Mouse (Mus musculus) MEL (cell line): ENCODE results near the gene Slc4a8. TPM values are rescaled to one million over a fixed set of nuclear protein-coding genes. Genes with fewer than 3 reads are reported as not detected.
"Not testable (repeated sequence)": the region's sequence is repeated elsewhere in the genome, so short reads cannot be mapped to it uniquely, and the experiment has no call there.

Source experiments
- DNase-seq: peaks from one replicate; pipeline ENCODE4 v3.0.0; 2011; ENCODE audit warnings: low read depth, low spot score
- H3K27ac ChIP-seq: 2 replicates; pipeline ENCODE4 v1.5.1; 2012; ENCODE audit warnings: low read depth, mild to moderate bottlenecking, control low read depth, low read length, moderate library complexity; ENCODE audit not compliant: control insufficient read depth
- H3K27me3 ChIP-seq, 2 experiments: fragments of 150-350 bp in 1 of 2; sonication (generic) in 1 of 2; 2 replicates each; pipeline ENCODE4 v1.6.1; 2012; ENCODE audit warnings: low read length in 2 of 2, mild to moderate bottlenecking in 2 of 2, improper control_type of control experiment in 1 of 2, moderate library complexity in 1 of 2; ENCODE audit not compliant: insufficient read depth in 2 of 2, control insufficient read depth in 1 of 2
- H3K36me3 ChIP-seq, 2 experiments: 2 replicates each; pipeline ENCODE4 v1.6.1; 2012 to 2014; ENCODE audit warnings: low read length in 2 of 2, improper control_type of control experiment in 1 of 2, inconsistent platforms in 1 of 2, mild to moderate bottlenecking in 1 of 2; ENCODE audit not compliant: insufficient read depth in 2 of 2, control insufficient read depth in 1 of 2
- H3K4me1 ChIP-seq, 2 experiments: fragments of 150-350 bp in 1 of 2; sonication (generic) in 1 of 2; 2 replicates each; pipeline ENCODE4 v1.6.1; 2012; ENCODE audit warnings: low read length in 2 of 2, improper control_type of control experiment in 1 of 2, mild to moderate bottlenecking in 1 of 2; ENCODE audit not compliant: insufficient read depth in 2 of 2, control insufficient read depth in 1 of 2
- H3K4me3 ChIP-seq, 2 experiments: fragments of 150-350 bp in 1 of 2; sonication (generic) in 1 of 2; 2 replicates each; pipeline ENCODE4 v1.5.1; 2012; ENCODE audit warnings: low read depth in 2 of 2, low read length in 2 of 2, mild to moderate bottlenecking in 2 of 2, moderate library complexity in 2 of 2, control low read depth in 1 of 2, improper control_type of control experiment in 1 of 2; ENCODE audit not compliant: control insufficient read depth in 1 of 2, insufficient read depth in 1 of 2
- H3K79me2 ChIP-seq: 2 replicates; pipeline ENCODE4 v1.6.1; 2012; ENCODE audit warnings: mild to moderate bottlenecking, low read length, moderate library complexity; ENCODE audit not compliant: control insufficient read depth, poor library complexity, insufficient read depth
- H3K9ac ChIP-seq: 2 replicates; pipeline ENCODE4 v1.6.1; 2012; ENCODE audit warnings: low read depth, mild to moderate bottlenecking, control low read depth, low read length, moderate library complexity; ENCODE audit not compliant: control insufficient read depth, poor library complexity, severe bottlenecking
- H3K9me3 ChIP-seq: fragments of 150-350 bp; sonication (generic); replicated peaks from 2 replicates; pipeline ENCODE4 v1.6.1; 2012; ENCODE audit warnings: mild to moderate bottlenecking, low read length, improper control_type of control experiment, moderate library complexity; ENCODE audit not compliant: insufficient read depth
- BHLHE40 ChIP-seq: IDR thresholded peaks from 2 replicates; pipeline ENCODE4 v1.6.1; 2012; ENCODE audit warnings: low read depth, mild to moderate bottlenecking, inconsistent platforms, low read length, improper control_type of control experiment, borderline replicate concordance
- CTCF ChIP-seq, 3 experiments: IDR thresholded peaks in 2 of 3; conservative IDR thresholded peaks in 1 of 3; 2 replicates each; pipeline ENCODE4 v1.5.1; 2011 to 2012; ENCODE audit warnings: low read length in 3 of 3, low read depth in 2 of 3, mild to moderate bottlenecking in 2 of 3, improper control_type of control experiment in 1 of 3, inconsistent platforms in 1 of 3, mixed read lengths in 1 of 3, moderate library complexity in 1 of 3; ENCODE audit not compliant: control insufficient read depth in 1 of 3, insufficient read depth in 1 of 3, poor library complexity in 1 of 3, severe bottlenecking in 1 of 3
- GABPA ChIP-seq: IDR thresholded peaks from 2 replicates; pipeline ENCODE4 v1.6.1; 2012; ENCODE audit warnings: low read depth, mild to moderate bottlenecking, inconsistent platforms, low read length, improper control_type of control experiment, moderate library complexity
- GATA1 ChIP-seq: IDR thresholded peaks from 2 replicates; pipeline ENCODE4 v1.6.1; 2011; ENCODE audit warnings: low read depth, low read length, improper control_type of control experiment
- HCFC1 ChIP-seq: IDR thresholded peaks from 2 replicates; pipeline ENCODE4 v1.6.1; 2012; ENCODE audit warnings: low read depth, mild to moderate bottlenecking, inconsistent platforms, low read length, improper control_type of control experiment, moderate library complexity
- MAX ChIP-seq: IDR thresholded peaks from 2 replicates; pipeline ENCODE4 v1.6.1; 2011; ENCODE audit warnings: low read length, improper control_type of control experiment
- NELFE ChIP-seq: IDR thresholded peaks from 2 replicates; pipeline ENCODE4 v1.6.1; 2011; ENCODE audit warnings: low read depth, low read length, improper control_type of control experiment
- POLR2A ChIP-seq, 2 experiments: IDR thresholded peaks; 2 replicates each; pipeline ENCODE4 v1.6.1; 2011 to 2012; ENCODE audit warnings: low read length in 2 of 2, mild to moderate bottlenecking in 2 of 2, control low read depth in 1 of 2, improper control_type of control experiment in 1 of 2, low read depth in 1 of 2, moderate library complexity in 1 of 2; ENCODE audit not compliant: control insufficient read depth in 1 of 2, insufficient read depth in 1 of 2, poor library complexity in 1 of 2
- RAD21 ChIP-seq: IDR thresholded peaks from 2 replicates; pipeline ENCODE4 v1.6.1; 2011; ENCODE audit warnings: mild to moderate bottlenecking, low read depth, low read length, improper control_type of control experiment
- RCOR1 ChIP-seq: IDR thresholded peaks from 2 replicates; pipeline ENCODE4 v1.6.1; 2012; ENCODE audit warnings: low read depth, mild to moderate bottlenecking, inconsistent platforms, low read length, improper control_type of control experiment
- SMC3 ChIP-seq: IDR thresholded peaks from 2 replicates; pipeline ENCODE4 v1.6.1; 2011; ENCODE audit warnings: low read depth, low read length, improper control_type of control experiment
- TAL1 ChIP-seq: IDR thresholded peaks from 2 replicates; pipeline ENCODE4 v1.6.1; 2012; ENCODE audit warnings: mild to moderate bottlenecking, inconsistent platforms, low read length, moderate library complexity, mixed read lengths
- TCF12 ChIP-seq: IDR thresholded peaks from 2 replicates; pipeline ENCODE4 v1.6.1; 2014; ENCODE audit warnings: low read depth, mild to moderate bottlenecking, inconsistent platforms, low read length, improper control_type of control experiment, moderate library complexity
- USF2 ChIP-seq, 2 experiments: IDR thresholded peaks; 2 replicates each; pipeline ENCODE4 v1.6.1; 2011 to 2012; ENCODE audit warnings: improper control_type of control experiment in 2 of 2, low read length in 2 of 2, borderline replicate concordance in 1 of 2, inconsistent platforms in 1 of 2, low read depth in 1 of 2, mild to moderate bottlenecking in 1 of 2; ENCODE audit not compliant: insufficient read depth in 1 of 2
- ZC3H11A ChIP-seq: IDR thresholded peaks from 2 replicates; pipeline ENCODE4 v1.6.1; 2012; ENCODE audit warnings: low read depth, mild to moderate bottlenecking, inconsistent platforms, low read length, improper control_type of control experiment
- polyA plus RNA-seq, 2 experiments: library from polyadenylated mRNA; stranded (reverse) in 1 of 2; unstranded in 1 of 2; fragments of >175 nt in 1 of 2; fragments of >200 nt in 1 of 2; gene quantifications; 2 replicates each; pipeline versions ENCODE4 v1.2.1 to v1.2.4; 2012; ENCODE audit warnings: low replicate concordance in 2 of 2, low read depth in 1 of 2; ENCODE audit not compliant: insufficient read length in 2 of 2, insufficient read depth in 1 of 2, missing spikeins in 1 of 2
- total RNA-seq: library from RNA; depleted of rRNA; stranded (reverse); fragments of 300-350 nt; gene quantifications from 2 replicates; pipeline ENCODE4 v1.2.3, GENCODE M21; 2012

The Slc4a8 gene
- total and polyA plus RNA-seq, 3 experiments, result 0.35 to 2.5 TPM; not detected in 1

DNA sequence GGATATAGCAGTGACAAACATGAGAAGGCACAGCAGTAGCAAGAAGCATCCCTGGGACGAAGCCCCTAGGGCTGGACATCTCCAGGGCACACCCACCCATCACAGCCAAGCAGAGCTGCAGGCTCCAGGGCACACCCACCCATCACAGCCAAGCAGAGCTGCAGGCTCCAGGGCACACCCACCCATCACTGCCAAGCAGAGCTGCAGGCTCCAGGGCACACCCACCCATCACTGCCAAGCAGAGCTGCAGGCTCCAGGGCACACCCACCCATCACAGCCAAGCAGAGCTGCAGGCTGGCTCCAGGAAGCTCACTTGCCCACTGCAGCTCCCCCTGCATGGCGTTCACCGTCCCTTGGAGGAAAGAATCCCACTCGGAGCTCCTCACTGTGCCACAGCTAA is 60.8 kb downstream of the Slc4a8 start:
- not testable (repeated sequence) for H3K9ac ChIP-seq, H3K36me3 ChIP-seq, H3K9me3 ChIP-seq, H3K4me1 ChIP-seq, H3K4me3 ChIP-seq, H3K27me3 ChIP-seq, DNase-seq, H3K79me2 ChIP-seq, H3K27ac ChIP-seq

DNA sequence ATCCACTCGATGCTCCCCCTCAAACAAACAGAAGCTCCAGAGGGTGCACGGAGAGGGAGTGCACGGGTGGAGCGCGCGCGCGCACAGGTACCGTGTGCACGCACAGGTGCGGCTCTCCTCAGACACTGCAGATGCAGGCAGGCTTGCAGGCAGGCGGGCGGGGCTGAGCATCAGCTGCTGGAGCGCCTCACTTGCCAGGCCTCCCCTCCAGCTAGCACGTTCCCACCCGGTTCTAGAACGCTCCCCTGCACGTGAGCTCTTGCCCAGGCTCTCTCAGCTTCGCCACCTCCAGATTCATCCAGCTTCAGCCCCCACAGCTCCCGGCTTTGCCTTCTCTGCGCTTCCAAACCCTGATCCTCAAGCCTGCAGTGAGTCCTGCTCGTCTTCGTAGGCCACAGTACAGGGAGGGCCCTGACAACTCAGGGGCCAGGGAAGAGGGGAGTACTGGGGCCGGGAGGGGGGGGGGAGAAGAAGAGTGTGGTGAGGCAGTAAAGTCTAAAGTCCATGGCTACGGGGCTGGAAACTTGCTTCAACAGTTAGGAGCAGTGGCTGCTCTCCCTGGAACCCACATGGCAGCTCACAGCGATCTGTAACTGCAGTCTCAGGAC is 63.8 kb downstream of the Slc4a8 start:
- TF ChIP-seq RCOR1 (no peak), TAL1 (no peak), RAD21 (no peak), MAX (no peak), NELFE (no peak), ZC3H11A (no peak), BHLHE40 (no peak), HCFC1 (no peak), POLR2A (IDR thresholded peaks at IDR 0.05; ENCODE audit: control insufficient read depth in 1 of 2, insufficient read depth in 1 of 2, low read depth in 1 of 2, low read length in 2 of 2, poor library complexity in 1 of 2) (no peak), TCF12 (no peak), GABPA (no peak), GATA1 (no peak)
- no peak overlapping the region for H3K27ac ChIP-seq
- H3K27me3 ChIP-seq, result no peaks in the 10 kb centered on the region
- no peak for DNase-seq
- no peaks in the 10 kb centered on the region for H3K79me2 ChIP-seq
- no peaks in the 10 kb centered on the region for H3K36me3 ChIP-seq
- no peak overlapping the region for H3K4me3 ChIP-seq
- no peaks in the 10 kb centered on the region for H3K4me1 ChIP-seq
- H3K9ac ChIP-seq, result no peak overlapping the region
- no peaks in the 10 kb centered on the region for H3K9me3 ChIP-seq

DNA sequence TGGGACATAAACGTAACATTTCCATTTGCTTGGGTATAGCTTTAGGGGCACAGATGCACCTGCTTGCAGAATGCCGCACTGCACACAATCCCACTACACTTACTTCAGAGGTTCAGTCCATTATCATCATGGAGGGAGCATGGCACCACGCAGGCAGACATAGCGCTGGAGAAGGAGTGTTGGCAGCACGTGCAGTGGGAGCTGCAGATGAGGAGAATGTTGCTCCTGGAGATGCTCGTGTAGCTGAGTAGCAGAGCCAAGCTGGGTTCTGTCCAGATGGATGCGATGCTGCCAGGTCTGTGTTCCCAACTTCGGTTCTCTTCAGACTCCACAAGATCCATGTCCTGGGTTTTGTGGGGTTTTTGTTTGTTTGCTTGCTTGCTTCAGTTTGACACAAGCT is 64.5 kb downstream of the Slc4a8 start:
- no peaks in the 10 kb centered on the region for H3K4me1 ChIP-seq
- no peak for TF ChIP-seq POLR2A (IDR thresholded peaks at IDR 0.05; ENCODE audit: control insufficient read depth in 1 of 2, insufficient read depth in 1 of 2, low read depth in 1 of 2, low read length in 2 of 2, poor library complexity in 1 of 2)
- no peak for TF ChIP-seq HCFC1
- no peak for TF ChIP-seq CTCF (IDR thresholded peaks at IDR 0.05 in 2 of 3, conservative IDR thresholded peaks at IDR 0.05 in 1 of 3; ENCODE audit: control insufficient read depth in 1 of 3, insufficient read depth in 1 of 3, low read depth in 2 of 3, low read length in 3 of 3, poor library complexity in 1 of 3, severe bottlenecking in 1 of 3)
- TF ChIP-seq USF2 (IDR thresholded peaks at IDR 0.05; ENCODE audit: borderline replicate concordance in 1 of 2, insufficient read depth in 1 of 2, low read depth in 1 of 2, low read length in 2 of 2), result no peak
- no peak for TF ChIP-seq RAD21
- no peak for TF ChIP-seq TCF12
- TF ChIP-seq SMC3, result no peak
- no peak for TF ChIP-seq GABPA
- no peak overlapping the region for H3K4me3 ChIP-seq

More for the DNA sequence above, 64.5 kb downstream of the Slc4a8 start:
- H3K27ac ChIP-seq, result no peak overlapping the region
- no peaks in the 10 kb centered on the region for H3K36me3 ChIP-seq
- H3K79me2 ChIP-seq, result no peaks in the 10 kb centered on the region
- no peaks in the 10 kb centered on the region for H3K9me3 ChIP-seq
- no peak overlapping the region for H3K9ac ChIP-seq
- no peaks in the 10 kb centered on the region for H3K27me3 ChIP-seq
- DNase-seq, result no peak
